Comparison of ENCODE assay signal across 14 mouse cellular contexts in the genomic region with DNA sequence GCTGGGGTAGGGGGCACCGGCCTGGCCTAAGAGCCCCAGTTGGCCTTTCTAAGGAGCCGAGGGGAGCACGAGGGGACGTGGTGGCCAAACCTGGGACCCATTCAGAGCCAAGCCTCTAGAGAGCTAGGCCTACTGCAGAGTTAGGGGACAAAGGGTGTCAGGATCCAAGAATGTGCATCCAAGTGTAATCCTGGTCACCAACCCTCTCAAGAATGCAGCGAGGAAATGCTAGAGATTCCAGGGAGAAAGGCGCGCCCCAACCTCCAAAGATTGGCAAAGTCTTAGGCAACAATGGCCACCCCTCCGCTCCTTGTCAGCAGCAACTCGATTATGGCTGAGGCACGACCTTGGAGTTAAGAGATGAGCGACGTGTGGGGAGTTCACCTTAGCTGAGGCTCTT. TPM values are rescaled to one million over a fixed set of nuclear protein-coding genes. Genes with fewer than 3 reads are reported as not detected.
DNase-seq lines count a peak whose midpoint lies in the region; ATAC-seq lines count a peak whose summit lies in the region.
"Had no signal": no experiment of that assay in that cellular context is flagged by ENCODE, and none has a peak within 500 bp of the region (broad histone marks: within the 10 kb centered on the region; RNA-seq: fewer than 3 reads in every experiment).

No protein-coding gene starts in this region.

- no peak overlapping the region for H3K4me3 ChIP-seq in heart, embryonic 15.5 days
- H3K4me3 ChIP-seq in neural tube, embryonic 12.5 days: no peak overlapping the region
- no peak overlapping the region for H3K4me3 ChIP-seq in neural tube, embryonic 15.5 days (replicated peaks)
- peak overlapping the region; percentile 44 for H3K4me3 ChIP-seq in kidney, embryonic 16.5 days (ENCODE audit: low read length)

- H3K27ac ChIP-seq in heart, embryonic 15.5 days: no peak overlapping the region
- no peak overlapping the region for H3K27ac ChIP-seq in neural tube, embryonic 12.5 days
- no peak overlapping the region for H3K27ac ChIP-seq in neural tube, embryonic 15.5 days (replicated peaks)
- peak overlapping the region; percentile 91 for H3K27ac ChIP-seq in kidney, embryonic 16.5 days (ENCODE audit: low read length)

- H3K4me1 ChIP-seq in heart, embryonic 15.5 days (replicated peaks): peaks cover 47% of the 10 kb centered on the region
- H3K4me1 ChIP-seq in neural tube, embryonic 12.5 days: peaks cover 15% of the 10 kb centered on the region; the same call in 1 of the 2 replicates
- H3K4me1 ChIP-seq in neural tube, embryonic 15.5 days: peaks cover 14% of the 10 kb centered on the region
- peaks cover 46% of the 10 kb centered on the region for H3K4me1 ChIP-seq in kidney, embryonic 16.5 days (ENCODE audit: insufficient read depth, low read length)

- peak overlapping the region; percentile 22; the same call in 1 of the 2 replicates for H3K4me2 ChIP-seq in heart, embryonic 15.5 days
- 0 out of 2 replicates have a peak overlapping the region, but pooled peaks have one; percentile 20 for H3K4me2 ChIP-seq in neural tube, embryonic 12.5 days (replicated peaks)
- no peak overlapping the region for H3K4me2 ChIP-seq in neural tube, embryonic 15.5 days
- peak overlapping the region; percentile 61 for H3K4me2 ChIP-seq in kidney, embryonic 16.5 days (replicated peaks; ENCODE audit: low read depth, low read length)

- no peak overlapping the region for H3K9ac ChIP-seq in heart, embryonic 15.5 days
- 0 out of 2 replicates have a peak overlapping the region, but pooled peaks have one; percentile 21 for H3K9ac ChIP-seq in neural tube, embryonic 12.5 days
- H3K9ac ChIP-seq in neural tube, embryonic 15.5 days (replicated peaks): no peak overlapping the region
- H3K9ac ChIP-seq in kidney, embryonic 16.5 days (replicated peaks; ENCODE audit: low read length): peak overlapping the region; percentile 74

- H3K36me3 ChIP-seq in heart, embryonic 15.5 days: no peaks in the 10 kb centered on the region
- H3K36me3 ChIP-seq in neural tube, embryonic 12.5 days: no peaks in the 10 kb centered on the region
- no peaks in the 10 kb centered on the region for H3K36me3 ChIP-seq in neural tube, embryonic 15.5 days
- no peaks in the 10 kb centered on the region for H3K36me3 ChIP-seq in kidney, embryonic 16.5 days (ENCODE audit: insufficient read depth, low read length)

- ATAC-seq in heart, embryonic 15.5 days (replicated peaks; ENCODE audit: insufficient number of reproducible peaks, insufficient read depth, low FRiP score, low read depth): no peak
- ATAC-seq in neural tube, embryonic 12.5 days (ENCODE audit: low FRiP score, low read depth): no peak
- ATAC-seq in neural tube, embryonic 15.5 days (ENCODE audit: low FRiP score): no peak
- ATAC-seq in kidney, embryonic 16.5 days (ENCODE audit: low FRiP score, low TSS enrichment): peak; percentile 9
- no peak for ATAC-seq in erythroblast, adult 5-6 weeks (replicated peaks; ENCODE audit: low FRiP score, poor library complexity, severe bottlenecking)

- H3K27me3 ChIP-seq in heart, embryonic 15.5 days: peaks cover 38% of the 10 kb centered on the region
- H3K27me3 ChIP-seq in neural tube, embryonic 12.5 days (replicated peaks): peaks cover 27% of the 10 kb centered on the region
- H3K27me3 ChIP-seq in neural tube, embryonic 15.5 days (replicated peaks): peaks cover 25% of the 10 kb centered on the region
- peaks cover 3% of the 10 kb centered on the region; the same call in 1 of the 2 replicates for H3K27me3 ChIP-seq in kidney, embryonic 16.5 days (ENCODE audit: insufficient read depth, low read length)

- intact Hi-C loops in heart, postnatal 14 days (cut with DNase I): no loop called here

- DNase-seq in heart, postnatal 14 days: no peak
- DNase-seq in ovary, adult 18-20 months (ENCODE audit: low spot score): no peak
- no peak for DNase-seq in right cerebral cortex, adult 18-20 months
- DNase-seq: cerebellum, postnatal 10 days; right cerebral cortex, postnatal 25 days had no signal

- H3K9me3 ChIP-seq in heart, embryonic 15.5 days (replicated peaks): no peaks in the 10 kb centered on the region
- no peaks in the 10 kb centered on the region for H3K9me3 ChIP-seq in neural tube, embryonic 12.5 days
- no peaks in the 10 kb centered on the region for H3K9me3 ChIP-seq in neural tube, embryonic 15.5 days (replicated peaks)
- H3K9me3 ChIP-seq in kidney, embryonic 16.5 days (ENCODE audit: low read length): no peaks in the 10 kb centered on the region

- 53% methylated on average over 12 of the region's 12 CpGs for WGBS in heart, embryonic 15.5 days
- 45% methylated on average over 12 of the region's 12 CpGs for WGBS in neural tube, embryonic 12.5 days
- WGBS in neural tube, embryonic 15.5 days: 54% methylated on average over 12 of the region's 12 CpGs
- 32% methylated on average over 12 of the region's 12 CpGs for WGBS in kidney, embryonic 16.5 days

RNA-seq across cellular contexts. Expression of a gene that starts 0.3 kb away (rescaled TPM):
- polyA plus RNA-seq in heart, embryonic 15.5 days (2015; fragmentation: Nextera tagmentation; extraction: Ambion mirVana): 1.2 and 1.9 TPM in 2 replicates
- under 1 TPM; 0.26 to 0.27 TPM for total RNA-seq in heart, postnatal 14 days (2021)
- 10.2 and 10.8 TPM in 2 replicates for polyA plus RNA-seq in neural tube, embryonic 12.5 days (2016; fragmentation: Nextera tagmentation; extraction: Ambion mirVana)
- polyA plus RNA-seq in neural tube, embryonic 15.5 days (2015; fragmentation: Nextera tagmentation; extraction: Ambion mirVana): 14.1 and 17.0 TPM in 2 replicates
- 15.5 and 16.7 TPM in 2 replicates for polyA plus RNA-seq in kidney, embryonic 16.5 days (2015; fragmentation: Nextera tagmentation; extraction: Ambion mirVana)
- not detected in 2 replicates for total RNA-seq in erythroblast, adult 5-6 weeks (2015; ENCODE audit: low replicate concordance)
- total RNA-seq in erythroblast, adult 5-6 weeks (2017; ENCODE audit: low replicate concordance): not detected in 2 replicates

RNA-seq across cellular contexts. Expression of a gene that starts 9.6 kb away (rescaled TPM):
- polyA plus RNA-seq in heart, embryonic 15.5 days (2015; fragmentation: Nextera tagmentation; extraction: Ambion mirVana): 0.31 and 0.57 TPM in 2 replicates
- total RNA-seq in heart, postnatal 14 days (2021): 1 to 10 TPM; 1.8 to 2.3 TPM
- 0.54 TPM in 1 of 2 replicates, not detected in the other for polyA plus RNA-seq in neural tube, embryonic 12.5 days (2016; fragmentation: Nextera tagmentation; extraction: Ambion mirVana)
- polyA plus RNA-seq in neural tube, embryonic 15.5 days (2015; fragmentation: Nextera tagmentation; extraction: Ambion mirVana): 0.69 and 1.6 TPM in 2 replicates
- polyA plus RNA-seq in kidney, embryonic 16.5 days (2015; fragmentation: Nextera tagmentation; extraction: Ambion mirVana): 7.5 and 9.0 TPM in 2 replicates
- not detected in 2 replicates for total RNA-seq in erythroblast, adult 5-6 weeks (2015; ENCODE audit: low replicate concordance)
- total RNA-seq in erythroblast, adult 5-6 weeks (2017; ENCODE audit: low replicate concordance): not detected in 2 replicates
- total RNA-seq: CH12.LX had no signal

RNA-seq across cellular contexts. Expression of a gene that starts 20.3 kb away (rescaled TPM):
- 0.74 and 0.90 TPM in 2 replicates for polyA plus RNA-seq in heart, embryonic 15.5 days (2015; fragmentation: Nextera tagmentation; extraction: Ambion mirVana)
- total RNA-seq in heart, postnatal 14 days (2021): under 1 TPM; 0.33 to 0.80 TPM
- 0.83 and 0.95 TPM in 2 replicates for polyA plus RNA-seq in neural tube, embryonic 12.5 days (2016; fragmentation: Nextera tagmentation; extraction: Ambion mirVana)
- polyA plus RNA-seq in neural tube, embryonic 15.5 days (2015; fragmentation: Nextera tagmentation; extraction: Ambion mirVana): 0.82 and 1.2 TPM in 2 replicates
- 0.51 and 1.1 TPM in 2 replicates for polyA plus RNA-seq in kidney, embryonic 16.5 days (2015; fragmentation: Nextera tagmentation; extraction: Ambion mirVana)
- total RNA-seq in erythroblast, adult 5-6 weeks (2015; ENCODE audit: low replicate concordance): 1.3 TPM in 1 of 2 replicates, not detected in the other
- 0.51 and 2.6 TPM in 2 replicates for total RNA-seq in erythroblast, adult 5-6 weeks (2017; ENCODE audit: low replicate concordance)

RNA-seq across cellular contexts. Expression of a gene that starts 20.8 kb away (rescaled TPM):
- polyA plus RNA-seq in heart, embryonic 15.5 days (2015; fragmentation: Nextera tagmentation; extraction: Ambion mirVana): 5.4 and 6.6 TPM in 2 replicates
- total RNA-seq in heart, postnatal 14 days (2021): 1 to 10 TPM; 4.2 to 5.8 TPM
- 0.28 and 0.29 TPM in 2 replicates for polyA plus RNA-seq in neural tube, embryonic 12.5 days (2016; fragmentation: Nextera tagmentation; extraction: Ambion mirVana)
- polyA plus RNA-seq in neural tube, embryonic 15.5 days (2015; fragmentation: Nextera tagmentation; extraction: Ambion mirVana): 0.37 and 1.7 TPM in 2 replicates
- polyA plus RNA-seq in kidney, embryonic 16.5 days (2015; fragmentation: Nextera tagmentation; extraction: Ambion mirVana): 2.9 TPM in 2 replicates
- total RNA-seq in erythroblast, adult 5-6 weeks (2015; ENCODE audit: low replicate concordance): 0.63 and 0.96 TPM in 2 replicates
- total RNA-seq in erythroblast, adult 5-6 weeks (2017; ENCODE audit: low replicate concordance): 0.17 TPM in 1 of 2 replicates, not detected in the other

RNA-seq across cellular contexts. Expression of a gene that starts 23.2 kb away (rescaled TPM):
- 0.39 TPM in 1 of 2 replicates, not detected in the other for polyA plus RNA-seq in heart, embryonic 15.5 days (2015; fragmentation: Nextera tagmentation; extraction: Ambion mirVana)
- not detected for total RNA-seq in heart, postnatal 14 days (2021)
- not detected in 2 replicates for polyA plus RNA-seq in neural tube, embryonic 12.5 days (2016; fragmentation: Nextera tagmentation; extraction: Ambion mirVana)
- polyA plus RNA-seq in neural tube, embryonic 15.5 days (2015; fragmentation: Nextera tagmentation; extraction: Ambion mirVana): 1.0 and 1.4 TPM in 2 replicates
- not detected in 2 replicates for polyA plus RNA-seq in kidney, embryonic 16.5 days (2015; fragmentation: Nextera tagmentation; extraction: Ambion mirVana)
- total RNA-seq in erythroblast, adult 5-6 weeks (2015; ENCODE audit: low replicate concordance): not detected in 2 replicates
- total RNA-seq in erythroblast, adult 5-6 weeks (2017; ENCODE audit: low replicate concordance): not detected in 2 replicates
- total RNA-seq: CH12.LX; layer of hippocampus, adult 18-20 months had no signal
- polyA plus RNA-seq: gonadal fat pad, adult 2 months; liver, embryonic 16.5 days had no signal

Comparison
In these comparisons a context has a peak if more than half of its experiments do, and no peak if none do; other contexts are left out.
1. H3K9ac ChIP-seq: peak in neural tube, embryonic 12.5 days (single experiment) and kidney, embryonic 16.5 days (single experiment); none in heart, embryonic 15.5 days (single experiment) and neural tube, embryonic 15.5 days (single experiment).